Mouse (Mus musculus): ENCODE data around the gene 4930474N05Rik. TPM values are rescaled to one million over a fixed set of nuclear protein-coding genes. Genes with fewer than 3 reads are reported as not detected.

4930474N05Rik gene
- total and polyA plus RNA-seq, 2 experiments from 2014 or later: not detected

DNA sequence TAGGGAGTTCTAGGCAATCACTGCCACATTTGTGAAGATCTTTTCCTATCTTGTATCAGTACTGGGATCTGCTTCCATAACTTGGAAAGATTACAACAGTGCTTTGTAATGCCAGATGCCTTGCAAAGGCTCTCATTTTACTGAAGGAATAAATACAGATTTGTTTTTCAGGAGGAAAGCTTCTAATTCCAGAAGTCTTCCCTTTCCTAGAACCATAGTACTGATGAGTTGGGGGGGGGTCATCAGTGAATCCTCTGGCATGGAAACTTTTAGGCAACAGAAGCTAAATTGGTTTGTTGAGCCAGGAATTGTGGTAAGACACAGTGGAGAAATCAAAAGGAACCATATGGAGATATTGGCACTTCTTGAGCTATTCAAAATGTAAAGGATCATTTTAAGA is 19.8 kb downstream of the 4930474N05Rik start:
- 0 out of 2 replicates have a peak, but pooled peaks cover 3% of the 10 kb centered on the region for H3K4me1 ChIP-seq (ENCODE audit: control insufficient read depth, insufficient read depth)
- no peak overlapping the region for H3K4me2 ChIP-seq (ENCODE audit: low read depth, low read length)
- no peak for TF ChIP-seq EP300 (IDR thresholded peaks at IDR 0.05; ENCODE audit: low read depth)
- TF ChIP-seq CTCF (IDR thresholded peaks at IDR 0.05; ENCODE audit: low read depth): no peak
- H3K36me3 ChIP-seq (replicated peaks; ENCODE audit: control insufficient read depth, insufficient read depth, low read length): no peaks in the 10 kb centered on the region
- H3K27me3 ChIP-seq (ENCODE audit: control insufficient read depth, insufficient read depth, low read length): no peaks in the 10 kb centered on the region
- ATAC-seq (ENCODE audit: insufficient read depth, low read depth) (no peak), DNase-seq (ENCODE audit: low spot score) (no peak)
- no peak overlapping the region for H3K4me3 ChIP-seq (ENCODE audit: low read depth, low read length)
- H3K9ac ChIP-seq (replicated peaks; ENCODE audit: low read depth, low read length): no peak overlapping the region
- no peak overlapping the region for H3K27ac ChIP-seq (ENCODE audit: low read depth)
- no peaks in the 10 kb centered on the region for H3K9me3 ChIP-seq (replicated peaks; ENCODE audit: control insufficient read depth, low read length)

DNA sequence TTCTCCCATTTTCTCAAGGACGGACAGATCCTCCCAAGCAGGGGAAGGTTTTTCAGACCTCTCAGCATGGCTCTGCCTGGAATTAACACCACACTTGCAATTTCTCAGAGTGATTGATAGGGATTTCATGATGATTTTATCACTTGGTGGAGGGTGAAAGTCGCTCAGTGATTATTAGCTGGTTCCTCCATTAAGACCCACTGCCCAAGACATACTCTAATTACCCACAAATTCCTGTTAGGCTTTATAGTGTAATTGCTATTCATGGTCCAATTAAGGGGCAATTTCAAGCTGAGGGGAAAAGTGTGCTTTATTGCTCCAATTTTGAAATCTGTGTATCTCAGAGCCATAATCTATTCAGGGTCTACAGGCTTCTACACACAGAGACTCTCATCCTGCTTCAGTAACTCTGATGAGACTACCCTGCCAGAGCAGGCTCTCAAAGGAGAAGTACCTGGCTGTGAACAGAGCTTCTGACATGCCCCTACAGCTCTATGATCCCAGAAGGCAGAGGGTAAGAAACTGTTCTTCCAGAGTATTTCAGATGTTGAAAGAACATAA is 29.1 kb downstream of the 4930474N05Rik start:
- ATAC-seq (ENCODE audit: insufficient read depth, low read depth) (no peak), DNase-seq (ENCODE audit: low spot score) (no peak)
- H3K4me1 ChIP-seq (ENCODE audit: control insufficient read depth, insufficient read depth): no peaks in the 10 kb centered on the region
- TF ChIP-seq CTCF (IDR thresholded peaks at IDR 0.05; ENCODE audit: low read depth): no peak
- no peaks in the 10 kb centered on the region for H3K36me3 ChIP-seq (replicated peaks; ENCODE audit: control insufficient read depth, insufficient read depth, low read length)
- H3K4me3 ChIP-seq (ENCODE audit: low read depth, low read length): no peak overlapping the region
- no peaks in the 10 kb centered on the region for H3K27me3 ChIP-seq (ENCODE audit: control insufficient read depth, insufficient read depth, low read length)
- no peak overlapping the region for H3K27ac ChIP-seq (ENCODE audit: low read depth)
- no peak overlapping the region for H3K9ac ChIP-seq (replicated peaks; ENCODE audit: low read depth, low read length)
- H3K4me2 ChIP-seq (ENCODE audit: low read depth, low read length): no peak overlapping the region
- WGBS: 71% methylated on average over 2 of the region's 2 CpGs
- no peaks in the 10 kb centered on the region for H3K9me3 ChIP-seq (replicated peaks; ENCODE audit: control insufficient read depth, low read length)

DNA sequence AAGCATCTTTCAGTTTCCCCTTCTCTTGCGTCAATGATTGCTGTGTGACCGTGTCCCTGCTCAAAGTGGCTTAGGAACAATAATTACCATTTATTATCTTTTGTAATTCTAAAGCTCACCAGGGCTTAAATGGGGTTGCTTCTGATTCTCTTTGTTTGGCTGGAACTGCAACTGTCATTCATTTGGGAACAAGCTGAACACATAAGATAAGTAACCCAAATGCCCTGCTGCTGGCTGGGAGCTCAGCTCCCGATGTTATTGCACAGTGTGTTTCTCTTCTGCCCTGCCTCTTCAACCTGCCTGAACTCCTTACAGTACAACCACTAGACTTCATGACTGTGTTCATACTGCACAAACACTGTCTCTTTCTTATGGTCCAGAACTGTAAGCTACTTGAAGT is 41.0 kb downstream of the 4930474N05Rik start:
- H3K4me3 ChIP-seq (ENCODE audit: low read depth, low read length): no peak overlapping the region
- no peaks in the 10 kb centered on the region for H3K4me1 ChIP-seq (ENCODE audit: control insufficient read depth, insufficient read depth)
- no peak overlapping the region for H3K9ac ChIP-seq (replicated peaks; ENCODE audit: low read depth, low read length)
- no peak overlapping the region for H3K4me2 ChIP-seq (ENCODE audit: low read depth, low read length)
- no peaks in the 10 kb centered on the region for H3K27me3 ChIP-seq (ENCODE audit: control insufficient read depth, insufficient read depth, low read length)
- 40% methylated on average over 3 of the region's 3 CpGs for WGBS
- no peaks in the 10 kb centered on the region for H3K9me3 ChIP-seq (replicated peaks; ENCODE audit: control insufficient read depth, low read length)
- H3K27ac ChIP-seq (ENCODE audit: low read depth): no peak overlapping the region
- no peaks in the 10 kb centered on the region for H3K36me3 ChIP-seq (replicated peaks; ENCODE audit: control insufficient read depth, insufficient read depth, low read length)
- DNase-seq (ENCODE audit: low spot score): peak; percentile 8
- ATAC-seq (ENCODE audit: insufficient read depth, low read depth): no peak
- no peak for TF ChIP-seq EP300 (IDR thresholded peaks at IDR 0.05; ENCODE audit: low read depth)
- TF ChIP-seq CTCF (IDR thresholded peaks at IDR 0.05; ENCODE audit: low read depth): no peak

DNA sequence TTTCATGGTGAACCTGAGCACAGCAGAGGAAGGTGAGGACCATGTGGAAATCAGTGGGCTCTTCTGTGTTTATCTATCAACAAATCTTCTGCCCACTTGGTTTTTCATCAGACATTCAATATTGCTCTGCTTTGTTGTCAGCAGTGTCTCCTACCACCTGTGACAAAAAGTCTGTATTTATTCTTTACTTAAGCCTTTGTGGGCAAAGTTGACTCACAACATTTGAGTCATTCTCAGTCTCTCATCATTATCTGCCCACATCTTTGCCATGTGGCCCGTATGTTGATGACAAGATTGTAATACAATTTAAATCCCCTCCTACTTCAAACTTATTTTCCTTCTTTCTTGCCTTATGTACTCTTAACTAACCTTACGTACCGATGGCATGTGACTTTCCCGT is 43.0 kb downstream of the 4930474N05Rik start:
- ATAC-seq (ENCODE audit: insufficient read depth, low read depth) (no peak), DNase-seq (ENCODE audit: low spot score) (no peak)
- TF ChIP-seq CTCF (IDR thresholded peaks at IDR 0.05; ENCODE audit: low read depth) (no peak), EP300 (IDR thresholded peaks at IDR 0.05; ENCODE audit: low read depth) (no peak)
- no peaks in the 10 kb centered on the region for H3K4me1 ChIP-seq (ENCODE audit: control insufficient read depth, insufficient read depth)
- no peaks in the 10 kb centered on the region for H3K9me3 ChIP-seq (replicated peaks; ENCODE audit: control insufficient read depth, low read length)
- no peak overlapping the region for H3K9ac ChIP-seq (replicated peaks; ENCODE audit: low read depth, low read length)
- H3K27me3 ChIP-seq (ENCODE audit: control insufficient read depth, insufficient read depth, low read length): no peaks in the 10 kb centered on the region
- no peak overlapping the region for H3K4me2 ChIP-seq (ENCODE audit: low read depth, low read length)
- no peak overlapping the region for H3K4me3 ChIP-seq (ENCODE audit: low read depth, low read length)
- 85% methylated on average over 4 of the region's 4 CpGs for WGBS
- no peaks in the 10 kb centered on the region for H3K36me3 ChIP-seq (replicated peaks; ENCODE audit: control insufficient read depth, insufficient read depth, low read length)
- no peak overlapping the region for H3K27ac ChIP-seq (ENCODE audit: low read depth)

DNA sequence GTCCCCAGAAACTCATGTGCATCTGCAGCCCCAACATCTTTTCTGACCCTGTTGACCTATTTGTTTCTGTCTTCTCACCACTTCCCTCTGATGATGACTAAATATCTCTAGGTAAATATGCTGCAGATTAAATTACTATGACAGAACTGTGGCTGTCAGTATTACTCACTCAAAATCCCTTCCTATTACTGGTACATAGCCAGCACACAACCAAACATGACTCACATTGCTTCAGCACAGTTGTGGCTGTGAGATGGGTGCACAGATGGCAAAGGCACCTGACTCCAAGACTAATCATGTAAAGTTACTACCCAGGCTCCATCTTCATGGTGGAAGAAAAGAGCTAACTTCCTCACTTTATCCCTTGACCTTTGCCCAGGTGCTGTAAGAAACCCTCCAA is 50.5 kb downstream of the 4930474N05Rik start:
- Histone ChIP-seq H3K9me3 (replicated peaks; ENCODE audit: control insufficient read depth, low read length) (no peaks in the 10 kb centered on the region), H3K9ac (replicated peaks; ENCODE audit: low read depth, low read length) (no peak overlapping the region), H3K4me3 (ENCODE audit: low read depth, low read length) (no peak overlapping the region), H3K27me3 (ENCODE audit: control insufficient read depth, insufficient read depth, low read length) (no peaks in the 10 kb centered on the region), H3K4me1 (ENCODE audit: control insufficient read depth, insufficient read depth) (no peaks in the 10 kb centered on the region), H3K4me2 (ENCODE audit: low read depth, low read length) (no peak overlapping the region), H3K27ac (ENCODE audit: low read depth) (no peak overlapping the region), H3K36me3 (replicated peaks; ENCODE audit: control insufficient read depth, insufficient read depth, low read length) (no peaks in the 10 kb centered on the region)
- DNase-seq (ENCODE audit: low spot score): no peak
- no peak for ATAC-seq (ENCODE audit: insufficient read depth, low read depth)
- TF ChIP-seq EP300 (IDR thresholded peaks at IDR 0.05; ENCODE audit: low read depth) (no peak), CTCF (IDR thresholded peaks at IDR 0.05; ENCODE audit: low read depth) (no peak)
